Mouse (Mus musculus): ENCODE measurements around the gene Pum2.
A peak's percentile ranks its signal among the peaks of the same experiment; 100 is the strongest.
"Not testable (repeated sequence)": the region's sequence is repeated elsewhere in the genome, so short reads cannot be mapped to it uniquely, and the experiment has no call there.

Pum2 gene

DNA sequence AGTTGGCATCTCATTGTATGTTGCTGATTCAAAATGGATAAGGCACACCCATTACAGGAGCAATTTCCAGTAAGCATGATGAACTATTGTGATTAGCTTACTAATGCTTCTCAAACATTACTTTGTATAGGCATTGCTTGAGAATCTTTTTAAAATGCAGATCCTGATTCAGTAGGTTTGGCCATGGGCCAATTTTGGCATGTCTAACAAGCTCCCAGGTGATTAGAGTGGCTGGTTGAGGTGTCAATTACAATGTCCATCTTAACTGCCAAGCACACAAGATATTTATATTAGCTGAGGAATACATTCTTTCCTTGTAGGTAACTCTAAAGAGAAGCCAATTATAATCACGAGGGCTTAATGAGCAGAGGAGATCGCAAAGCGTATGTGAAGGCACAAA lies 4.1 kb upstream of the Pum2 start:
- no peak for DNase-seq

- DNase-seq = no peak
Measured at GRCm38 (mm10) chr12:8673121-8673973, 587 bp upstream of the Pum2 start.

DNA sequence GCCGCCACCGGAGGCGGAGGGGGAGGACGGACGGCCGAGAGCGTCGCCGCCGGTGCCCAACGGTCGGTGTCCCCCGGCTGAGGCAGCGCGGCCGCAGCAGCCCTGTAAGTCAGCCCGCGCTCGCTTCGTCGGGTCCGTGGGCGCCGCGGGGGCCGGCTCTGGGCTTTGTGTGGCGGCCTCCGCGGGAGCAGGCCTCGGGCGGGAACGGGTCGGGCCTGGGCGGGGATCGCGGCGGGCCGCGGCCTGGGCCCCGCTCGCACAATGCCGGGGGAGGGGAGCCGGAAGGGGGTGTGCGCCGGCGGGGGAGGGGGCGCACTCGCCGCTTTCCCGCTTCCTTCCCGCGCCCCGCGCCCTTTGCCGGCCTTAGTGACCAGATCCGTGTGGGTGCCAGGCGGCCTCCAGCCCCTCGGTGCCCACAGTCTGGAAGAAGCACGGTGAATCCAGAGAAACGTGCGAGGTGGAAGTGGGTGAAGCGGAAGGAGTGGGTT lies 487 bp downstream of the Pum2 start:
- DNase-seq = peak; percentile 46

DNA sequence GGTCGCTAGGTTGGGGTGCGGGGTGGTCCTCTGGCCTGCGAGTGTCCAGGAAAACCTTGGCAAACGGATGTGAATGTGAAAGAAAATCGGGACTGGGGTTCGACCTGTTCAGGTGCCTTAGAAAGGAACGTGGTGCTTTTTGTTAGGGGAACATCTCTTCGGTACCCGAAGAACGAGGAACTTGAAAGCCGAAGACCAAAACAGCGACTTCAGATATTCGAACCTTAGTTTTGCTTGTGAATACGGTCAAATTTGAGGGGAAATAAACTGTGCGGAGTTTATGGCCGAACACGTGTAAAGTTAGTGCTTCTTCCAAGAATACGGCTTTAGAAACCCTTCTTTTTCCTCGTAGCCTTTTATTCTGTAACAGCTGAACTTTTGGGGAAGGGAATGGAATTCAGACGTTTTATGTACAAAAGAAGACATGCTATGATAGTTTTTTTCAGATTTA lies 982 bp downstream of the Pum2 start:
- peak; percentile 23 for DNase-seq

GRCm38 (mm10) chr12:8675361-8675760 lies 1.4 kb downstream of the Pum2 start:
- no peak for DNase-seq

DNA sequence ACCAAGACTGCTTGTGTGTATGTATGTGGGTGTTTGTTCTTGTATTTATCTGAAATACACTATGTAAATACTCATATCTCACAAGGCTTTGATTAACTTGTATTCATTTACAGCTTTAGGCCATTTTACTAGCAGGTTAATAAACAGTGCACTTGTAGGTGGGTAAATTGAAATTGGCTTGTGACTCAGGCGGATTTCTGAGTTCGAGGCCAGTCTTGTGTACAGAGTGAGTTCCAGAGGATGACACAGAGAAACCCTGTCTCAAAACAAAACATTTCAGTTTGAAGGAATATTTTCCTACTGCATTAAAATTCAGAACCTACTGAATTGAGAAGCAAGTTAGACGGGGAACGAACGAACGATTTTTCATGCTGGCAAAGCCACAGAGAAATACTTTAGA lies 2.4 kb downstream of the Pum2 start:
- no peak for DNase-seq

DNA sequence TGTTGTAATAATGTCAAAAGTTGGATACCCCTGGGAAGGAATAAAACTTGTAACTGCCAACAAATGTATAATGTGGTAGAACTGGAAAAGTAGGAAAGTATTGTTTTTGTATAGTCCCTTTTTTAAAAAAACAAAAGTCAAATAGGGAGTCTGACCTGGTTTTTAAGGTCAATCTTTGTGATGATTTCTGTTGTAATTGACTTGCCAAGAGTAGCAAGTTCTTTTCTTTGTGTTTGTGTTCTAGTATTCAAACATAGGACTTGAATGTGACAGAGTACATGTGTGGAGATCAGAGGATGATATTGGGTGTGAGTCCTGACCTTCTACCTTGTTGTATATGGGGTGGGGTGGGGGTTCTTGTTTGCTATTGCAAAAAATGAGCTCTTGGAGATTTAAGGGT lies 4.0 kb downstream of the Pum2 start:
- no peak for DNase-seq

DNA sequence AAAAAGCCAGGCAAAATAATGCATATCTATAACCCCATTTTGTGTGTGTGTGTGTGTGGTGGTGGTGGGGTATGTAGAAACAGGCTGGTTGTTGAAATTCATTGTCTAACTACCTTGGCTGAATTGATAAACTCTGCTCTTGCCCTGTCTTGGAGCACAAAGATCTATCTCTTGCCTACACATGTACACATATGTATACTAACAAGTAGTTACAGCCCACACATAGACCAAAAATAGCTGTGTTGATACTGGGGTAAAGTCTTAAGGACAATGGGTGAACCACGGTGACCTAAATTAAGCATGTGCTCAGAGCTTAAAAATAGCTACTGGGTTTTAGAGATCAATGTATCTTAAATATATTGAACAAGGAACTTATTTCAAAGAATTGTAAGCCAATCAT lies 10.3 kb downstream of the Pum2 start:
- DNase-seq = no peak

- no peak for DNase-seq
Measured at GRCm38 (mm10) chr12:8685036-8685435, 11.1 kb downstream of the Pum2 start.

- DNase-seq = not testable (repeated sequence)
Measured at GRCm38 (mm10) chr12:8689882-8690281, 15.9 kb downstream of the Pum2 start.

DNA sequence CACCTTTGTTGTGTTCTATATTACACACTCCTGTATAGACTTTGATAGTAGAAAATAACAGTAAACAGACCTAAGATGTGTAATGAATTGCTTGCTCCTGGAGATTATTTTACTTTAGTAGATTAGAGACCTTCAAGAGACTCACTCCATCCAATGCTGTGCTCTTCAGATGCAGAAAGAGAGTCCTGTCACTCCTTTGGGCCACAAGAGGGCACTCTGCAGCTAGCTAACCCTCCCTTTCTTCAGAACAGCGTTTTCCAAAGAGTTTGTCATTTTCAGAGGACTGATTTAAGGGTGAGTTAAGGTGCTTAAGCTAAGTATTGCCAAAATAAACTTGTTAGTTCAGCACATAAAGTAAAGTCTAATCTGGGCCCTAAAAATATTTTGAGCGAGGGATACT lies 25.0 kb downstream of the Pum2 start:
- peak; percentile 77 for DNase-seq

- DNase-seq = no peak
Measured at GRCm38 (mm10) chr12:8703988-8704387, 30.1 kb downstream of the Pum2 start.

DNA sequence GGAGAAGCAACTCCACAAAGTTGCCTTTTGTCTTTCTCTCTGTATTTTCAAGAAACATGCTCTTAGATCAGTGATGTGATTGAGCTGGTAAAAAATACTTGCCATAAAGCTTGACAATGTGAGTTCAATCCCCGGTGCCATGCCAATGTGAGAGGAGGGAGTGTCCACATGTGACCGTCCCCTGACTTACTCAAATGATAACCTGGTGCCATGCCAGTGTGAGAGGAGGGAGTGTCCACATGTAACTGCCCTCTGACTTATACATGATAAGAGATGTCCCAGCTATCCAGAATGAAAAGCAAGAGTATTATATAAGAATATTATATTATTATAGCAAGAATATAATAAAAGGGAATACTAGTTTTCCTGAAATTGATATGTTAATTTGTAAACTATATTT lies 34.9 kb downstream of the Pum2 start:
- no peak for DNase-seq

DNA sequence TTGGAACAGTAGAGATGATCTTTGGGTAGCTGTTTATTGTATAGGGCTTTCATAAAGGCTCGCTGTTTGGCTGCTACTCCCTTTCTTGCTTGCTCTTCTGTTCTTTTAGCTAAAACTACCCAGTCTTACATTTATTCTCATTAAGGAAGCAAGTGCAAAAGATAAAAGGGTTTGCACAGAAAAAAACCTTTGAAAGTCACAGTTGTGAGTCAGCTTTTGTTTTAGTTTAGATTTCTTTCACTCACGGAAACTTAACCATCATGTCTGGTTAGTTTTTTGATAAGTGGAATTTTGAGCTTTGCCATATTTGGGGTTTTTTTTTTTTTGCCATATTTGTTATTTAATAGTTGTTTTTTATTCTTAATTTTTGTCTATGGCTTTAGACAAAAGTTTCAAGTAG lies 38.7 kb downstream of the Pum2 start:
- DNase-seq = no peak

DNA sequence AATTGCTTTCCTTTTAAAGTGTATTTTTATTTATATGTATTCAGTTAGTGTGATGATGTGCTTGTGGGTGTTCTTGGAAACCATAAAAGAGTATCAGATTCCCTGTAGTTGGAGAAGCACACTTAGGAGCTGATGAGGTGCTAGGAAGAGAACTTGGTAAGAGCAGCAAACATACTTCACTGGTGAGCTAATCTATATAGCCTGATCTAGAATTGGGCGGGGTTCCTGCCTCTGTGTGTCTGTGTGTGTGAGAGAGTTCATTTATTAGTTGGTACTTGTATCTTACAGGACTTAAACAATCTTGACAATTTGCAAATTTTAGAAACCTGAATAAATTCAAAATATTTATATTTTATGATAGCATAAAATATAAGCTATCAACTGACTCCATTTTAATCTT lies 42.2 kb downstream of the Pum2 start:
- DNase-seq = no peak

DNA sequence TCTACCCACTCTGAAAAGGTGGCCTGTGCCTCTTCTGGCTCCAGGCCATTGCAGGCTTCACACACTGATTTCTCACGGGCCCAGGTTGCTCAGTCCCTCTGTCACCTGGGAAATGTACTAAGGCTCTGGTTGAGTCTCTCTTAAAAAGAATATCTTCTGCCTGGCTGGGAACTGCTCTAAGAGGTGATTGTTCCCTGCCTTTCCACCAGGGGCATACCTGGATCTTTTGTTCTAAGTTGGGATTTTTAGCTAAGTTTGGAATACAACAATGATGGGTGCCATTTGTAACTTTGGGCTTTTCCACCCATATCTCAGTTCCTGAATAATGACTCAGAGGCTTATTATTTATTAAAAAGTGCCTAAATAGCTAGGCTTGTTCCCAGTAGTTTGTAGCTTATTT lies 53.0 kb downstream of the Pum2 start:
- DNase-seq = no peak

DNA sequence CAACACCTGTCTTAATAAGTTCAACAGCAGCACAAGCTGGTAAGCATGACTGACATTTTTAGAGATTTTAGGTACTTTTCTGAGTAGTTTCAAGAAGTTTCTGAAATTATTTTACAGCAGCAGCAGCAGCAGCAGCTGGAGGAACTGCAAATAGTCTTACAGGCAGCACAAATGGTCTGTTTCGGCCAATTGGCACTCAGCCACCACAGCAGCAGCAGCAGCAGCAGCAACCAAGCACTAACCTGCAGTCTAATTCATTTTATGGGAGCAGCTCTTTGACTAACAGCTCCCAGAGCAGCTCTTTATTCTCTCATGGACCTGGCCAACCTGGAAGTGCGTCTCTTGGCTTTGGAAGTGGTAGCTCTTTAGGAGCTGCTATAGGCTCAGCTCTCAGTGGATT lies 54.8 kb downstream of the Pum2 start:
- DNase-seq = no peak

DNA sequence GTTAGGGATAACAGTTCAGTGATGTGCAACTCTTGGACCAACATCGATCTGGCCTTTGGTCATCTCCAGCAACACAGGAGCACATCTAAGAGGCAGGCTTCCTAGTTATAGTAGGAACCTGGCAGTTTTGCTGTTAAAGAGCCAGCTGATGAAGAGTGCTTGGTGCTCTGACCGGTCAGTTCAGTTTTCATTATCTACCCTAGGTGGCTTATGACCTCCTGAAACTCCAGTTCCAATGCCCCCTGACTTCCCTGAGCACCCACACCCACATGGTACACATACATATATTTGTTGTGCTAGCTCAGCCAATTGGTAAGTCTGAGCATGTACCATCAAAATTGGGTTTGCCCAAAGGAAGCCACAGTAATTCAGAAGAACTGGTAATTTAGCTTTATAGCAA lies 79.7 kb downstream of the Pum2 start:
- DNase-seq = no peak

GRCm38 (mm10) chr12:8754116-8754515 lies 80.2 kb downstream of the Pum2 start:
- no peak for DNase-seq

DNA sequence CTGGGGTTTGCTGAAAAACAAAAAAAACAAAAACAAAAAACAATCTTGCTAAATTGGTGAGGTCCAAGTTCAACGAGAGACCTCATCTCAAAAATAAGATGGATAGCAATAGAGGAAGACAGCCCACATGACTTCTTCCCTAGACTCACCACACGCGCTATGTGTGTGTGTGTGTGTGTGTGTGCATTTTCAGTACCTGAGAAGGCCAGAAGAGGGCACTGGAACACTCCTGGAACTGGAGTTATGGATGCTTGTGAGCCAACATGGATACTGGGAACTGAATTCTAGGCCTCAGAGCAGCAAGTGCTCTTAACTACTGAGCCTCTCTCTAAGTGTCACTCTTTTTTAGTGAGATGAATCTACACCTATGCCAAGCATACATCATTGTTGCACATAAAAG lies 84.1 kb downstream of the Pum2 start:
- no peak for DNase-seq

DNA sequence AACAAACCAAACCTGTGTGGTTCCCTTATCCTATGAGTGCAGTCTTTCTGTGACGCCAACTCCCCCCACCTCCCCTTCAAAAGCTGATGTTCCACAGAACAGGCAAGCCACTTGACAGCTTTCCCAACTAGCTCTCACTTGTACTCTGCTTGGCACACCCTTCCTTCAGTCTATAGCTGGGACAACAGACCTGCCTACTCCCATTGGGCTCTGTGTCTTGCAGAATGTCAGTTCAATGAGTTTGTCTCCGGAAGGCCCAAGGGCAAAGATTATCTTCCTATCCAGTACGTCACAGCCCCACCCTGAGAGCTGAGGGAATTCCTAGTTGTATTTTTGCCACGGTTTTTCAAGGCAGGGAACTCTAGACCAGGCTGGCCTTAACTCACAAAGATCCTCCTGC lies 85.2 kb downstream of the Pum2 start:
- no peak for DNase-seq

DNA sequence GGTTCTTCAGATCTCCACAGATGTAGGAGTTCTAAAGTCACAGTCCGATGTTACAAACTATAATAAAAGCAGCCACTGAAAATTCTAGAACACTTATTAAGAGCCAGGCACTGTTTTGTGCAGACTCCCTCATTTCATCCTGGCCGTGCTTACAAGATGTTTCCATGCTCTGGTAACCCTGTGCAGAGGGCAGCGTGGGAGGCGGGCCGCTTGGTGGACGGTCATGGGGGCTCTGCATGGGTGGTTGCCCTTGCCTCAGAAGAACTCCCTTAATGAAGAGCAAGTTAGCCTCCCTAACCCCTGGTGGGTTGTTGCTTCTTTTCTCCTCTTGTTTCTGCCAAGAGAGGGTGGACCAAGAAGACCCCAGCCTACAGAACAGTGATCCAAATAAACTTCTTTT lies 85.8 kb downstream of the Pum2 start:
- DNase-seq = no peak

- no peak for DNase-seq
Measured at GRCm38 (mm10) chr12:8760561-8760960, 86.6 kb downstream of the Pum2 start.

DNA sequence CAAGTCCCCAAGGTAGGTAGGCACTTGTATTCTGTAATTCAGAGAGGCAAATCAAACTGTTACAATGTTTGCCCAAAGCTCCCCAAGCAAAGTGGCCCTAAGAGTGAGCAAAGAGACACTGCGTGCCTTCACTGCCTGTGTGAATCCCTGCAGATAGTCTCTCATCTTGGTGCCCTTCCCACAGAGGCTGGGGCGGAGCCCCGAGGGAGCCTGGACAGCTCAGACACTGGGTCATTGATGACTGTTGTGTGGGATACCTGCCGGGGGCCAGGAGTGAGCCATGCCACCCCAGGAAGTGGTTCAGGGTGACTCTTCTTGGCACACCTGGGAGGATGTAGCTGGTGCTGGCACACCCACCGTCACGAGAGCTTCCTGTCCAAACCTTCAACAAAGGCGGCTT lies 87.1 kb downstream of the Pum2 start:
- DNase-seq = no peak

DNA sequence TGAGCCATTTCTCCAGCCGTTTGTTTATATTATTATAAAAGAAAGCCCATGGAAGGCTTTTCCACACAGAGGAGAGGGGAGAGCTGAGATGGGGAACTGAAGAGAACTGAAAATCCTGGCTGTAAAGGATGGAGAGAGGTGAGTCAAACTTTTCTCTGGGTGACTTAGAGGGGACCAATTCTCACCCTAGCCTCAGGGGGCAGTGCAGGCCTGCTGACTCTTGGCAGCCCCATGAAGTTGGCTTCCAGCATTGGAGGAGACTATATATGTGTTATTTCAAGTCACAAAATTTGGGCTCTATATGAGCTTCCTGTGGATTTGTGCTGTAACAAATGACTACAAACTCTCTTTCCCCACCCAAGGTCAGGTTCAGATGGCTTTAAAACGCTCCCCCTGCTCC lies 88.7 kb downstream of the Pum2 start:
- DNase-seq = no peak

Measured in lung, postnatal 36 days (tissue).